Mouse (Mus musculus) layer of hippocampus, postnatal 10 days (tissue): ENCODE measurements around the gene Stox1. TPM values are rescaled to one million over a fixed set of nuclear protein-coding genes. Genes with fewer than 3 reads are reported as not detected.
"Not testable (repeated sequence)": the region's sequence is repeated elsewhere in the genome, so short reads cannot be mapped to it uniquely, and the experiment has no call there.

ENCODE experiments used
- DNase-seq, 2 experiments: peaks; one replicate each; pipeline ENCODE4 v3.0.0; 2021; ENCODE audit warnings: low spot score in 2 of 2
- long read RNA-seq: library from polyadenylated mRNA; stranded (forward); transcript quantifications from one replicate; pipeline ENCODE4 v2.0.0, GENCODE M21; 2023
- total RNA-seq, 2 experiments: library from RNA; stranded (reverse); gene quantifications; 2 replicates each; pipeline ENCODE4 v1.2.3; 2021

The Stox1 gene
- total RNA-seq, result 1 to 10 TPM; 3.2 to 3.5 TPM
- long read RNA-seq, partial matches to known transcripts, result 0 of 1 reads
- long read RNA-seq, other reads (novel, unspliced or antisense), result 0 of 1 reads

DNA sequence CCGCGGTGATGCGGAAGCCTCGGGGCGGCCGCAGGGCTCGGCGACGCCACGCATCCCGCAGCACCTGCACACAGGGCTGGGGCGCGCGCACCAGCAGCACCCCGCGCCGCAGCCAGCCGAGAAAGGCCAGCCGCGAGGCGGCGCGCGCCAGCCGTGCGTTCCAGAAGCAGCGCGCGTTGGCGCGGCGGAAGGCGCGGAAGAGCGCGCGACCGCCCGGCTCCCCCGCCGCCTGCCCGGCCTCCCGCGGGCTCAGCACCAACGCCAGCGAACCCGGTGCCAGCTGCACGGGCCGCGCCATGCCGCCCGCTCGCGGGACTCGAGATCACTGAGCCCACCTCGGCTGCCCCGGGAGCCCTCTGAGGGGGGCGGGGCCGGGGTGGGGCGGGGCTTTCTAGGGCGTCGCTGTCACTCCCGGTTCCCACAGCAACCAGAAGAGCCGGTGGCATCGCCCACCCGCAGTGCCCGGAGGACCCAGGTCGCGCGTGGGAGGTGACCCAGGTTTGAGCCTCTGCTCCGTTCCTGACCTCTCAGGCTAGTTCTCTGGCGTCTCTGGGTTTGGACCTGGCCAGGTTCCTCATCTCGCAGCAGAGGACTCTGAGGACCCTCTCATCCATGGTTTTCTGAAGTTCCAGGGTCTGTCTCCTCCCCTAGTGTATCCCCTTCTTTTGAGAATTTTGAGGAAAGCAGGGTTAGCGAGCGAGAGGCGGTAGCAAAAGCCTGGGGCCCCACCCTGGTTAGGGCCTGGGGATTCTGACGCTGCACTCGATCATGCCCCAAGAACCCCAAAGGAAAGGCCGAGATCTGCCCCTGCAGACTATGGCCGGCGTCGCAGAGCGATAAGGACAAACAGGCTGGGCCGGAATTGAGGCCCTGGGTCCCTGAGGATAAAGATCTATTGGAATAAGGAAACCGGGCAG lies at the start of gene Stox1:
Gene Stox1, minus strand, starts transcription at position 358 of the 917 bp plus-strand sequence.
- DNase-seq, result peak; percentile 58 to 72

DNA sequence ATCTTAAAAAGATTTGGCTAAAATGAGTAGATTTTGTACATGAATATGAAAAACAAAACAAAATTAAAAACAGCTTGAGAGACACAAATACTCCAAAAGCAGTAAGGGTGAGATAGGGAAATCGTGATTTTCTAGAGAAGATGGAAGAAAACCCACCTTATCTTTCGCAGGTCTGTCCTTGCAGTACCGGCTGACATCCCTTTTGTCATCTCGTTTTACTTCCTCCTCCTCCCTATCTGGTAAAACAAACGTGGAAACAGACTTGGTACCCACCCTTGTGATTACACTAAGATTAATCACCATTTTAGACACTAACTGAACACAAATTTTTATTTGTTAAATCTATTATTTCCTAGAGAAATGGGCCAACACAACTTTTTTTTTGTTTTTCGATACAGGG lies 24.9 kb upstream of the Stox1 start:
- no peak for DNase-seq

DNA sequence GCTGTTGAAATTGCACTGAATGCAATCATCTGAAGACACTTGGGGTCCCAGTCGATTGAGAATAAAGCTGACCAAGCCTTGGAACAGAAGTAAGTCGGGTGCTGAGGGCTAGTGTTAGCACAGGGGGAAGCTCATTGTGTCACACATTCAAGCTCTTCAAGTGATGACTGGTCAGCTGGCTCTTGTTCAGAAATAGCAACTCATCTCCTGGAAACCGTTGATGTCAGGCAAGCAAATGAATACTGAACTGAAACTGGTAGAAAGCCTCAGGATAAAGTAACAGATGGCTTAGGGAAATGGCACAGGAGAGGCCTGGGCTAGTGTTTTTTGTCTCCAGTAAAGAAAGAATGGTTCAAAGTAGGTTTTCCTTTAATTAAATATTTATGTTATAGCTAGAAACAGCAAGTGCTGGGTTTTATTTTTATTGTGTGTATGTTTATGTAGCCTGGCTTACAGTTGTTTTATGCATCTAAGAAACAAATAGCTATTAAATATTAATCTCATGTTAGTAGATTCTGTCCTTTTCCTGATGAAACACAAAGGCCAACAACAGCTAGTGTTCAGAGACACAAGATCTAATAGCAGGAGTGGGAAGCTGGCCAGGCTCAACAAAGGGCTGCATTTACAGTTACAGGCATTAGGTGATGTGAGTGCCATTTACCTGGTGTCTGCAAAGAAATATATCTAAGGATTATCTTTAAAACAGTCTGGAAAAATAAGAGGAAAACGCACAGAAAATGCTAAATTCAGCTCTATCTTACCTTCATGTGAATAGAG lies 14.2 kb upstream of the Stox1 start:
- DNase-seq, result peak in 1 of 2 experiments; percentile 16

DNA sequence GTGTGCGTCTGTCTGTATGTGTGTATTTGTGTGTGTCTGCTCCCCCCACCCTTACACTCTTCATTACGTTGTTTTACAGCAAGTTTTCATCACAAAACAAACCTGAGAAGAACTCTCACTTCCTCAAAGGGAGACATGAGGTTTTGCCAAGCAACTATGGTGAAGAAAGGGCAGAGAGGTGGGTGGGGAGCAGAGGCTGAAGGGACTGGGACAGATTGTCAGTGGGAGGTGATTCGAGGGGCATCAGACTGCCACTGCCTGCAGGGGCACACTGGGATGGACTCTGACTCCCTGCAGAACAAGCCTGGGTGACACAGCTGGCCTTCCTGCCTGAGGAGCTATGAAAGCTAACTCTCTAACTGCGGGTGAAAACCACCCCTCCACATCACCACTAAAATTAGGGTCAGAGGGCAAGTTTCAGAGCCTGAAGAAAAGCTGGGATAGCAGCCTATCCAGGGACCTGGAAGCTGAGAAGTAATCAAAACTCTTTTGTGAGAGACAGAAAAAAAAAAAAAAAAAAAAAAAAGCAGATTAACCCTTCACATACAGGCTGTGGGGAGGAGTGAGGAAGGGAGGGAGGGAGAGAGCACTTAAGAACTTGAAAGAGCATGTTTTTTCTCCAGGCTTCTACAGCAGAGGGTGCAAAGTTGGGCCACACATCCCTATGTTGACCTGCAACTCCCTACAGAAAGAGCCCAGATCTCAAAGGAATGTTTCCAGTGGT lies 11.2 kb upstream of the Stox1 start:
- DNase-seq, result no peak

DNA sequence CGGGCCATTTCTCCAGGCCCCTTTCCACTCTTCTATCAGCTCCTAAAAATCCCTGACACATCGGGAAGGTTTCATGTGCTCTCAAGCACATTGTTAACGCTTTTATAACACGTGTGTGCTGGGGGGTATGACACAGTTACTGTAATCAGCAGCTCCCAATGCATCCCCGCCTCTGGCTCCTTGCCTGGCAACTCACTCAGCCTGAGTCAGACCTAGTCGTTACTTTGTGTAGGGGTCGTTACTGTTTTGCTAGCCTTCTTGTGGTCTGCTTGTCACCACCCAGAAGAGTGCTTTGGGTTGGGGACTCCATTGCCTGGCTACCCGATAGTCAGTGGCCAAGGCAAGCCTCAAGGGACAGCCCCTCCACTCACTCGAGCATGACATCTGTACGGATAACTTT lies 4.9 kb upstream of the Stox1 start:
- DNase-seq, result no peak

DNA sequence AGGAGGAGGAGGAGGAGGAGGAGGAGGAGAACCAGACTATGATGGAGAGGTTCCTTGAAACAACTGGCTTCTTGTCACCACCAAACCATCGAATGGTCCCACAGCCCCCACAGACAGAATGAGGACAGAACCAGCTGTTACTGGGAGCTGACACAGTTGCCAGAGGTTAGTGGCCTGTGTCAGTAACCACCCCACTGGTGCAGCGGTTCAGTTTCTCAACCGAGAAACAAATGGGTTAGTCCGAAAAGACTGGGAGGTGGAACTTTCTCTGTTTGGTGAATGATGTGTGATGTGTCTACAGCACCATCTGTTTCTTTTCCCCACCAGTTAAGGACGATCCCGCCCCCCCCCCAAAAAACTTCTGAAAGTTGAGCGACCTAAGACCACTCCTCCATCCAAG lies 992 bp downstream of the Stox1 start:
- no peak for DNase-seq

DNA sequence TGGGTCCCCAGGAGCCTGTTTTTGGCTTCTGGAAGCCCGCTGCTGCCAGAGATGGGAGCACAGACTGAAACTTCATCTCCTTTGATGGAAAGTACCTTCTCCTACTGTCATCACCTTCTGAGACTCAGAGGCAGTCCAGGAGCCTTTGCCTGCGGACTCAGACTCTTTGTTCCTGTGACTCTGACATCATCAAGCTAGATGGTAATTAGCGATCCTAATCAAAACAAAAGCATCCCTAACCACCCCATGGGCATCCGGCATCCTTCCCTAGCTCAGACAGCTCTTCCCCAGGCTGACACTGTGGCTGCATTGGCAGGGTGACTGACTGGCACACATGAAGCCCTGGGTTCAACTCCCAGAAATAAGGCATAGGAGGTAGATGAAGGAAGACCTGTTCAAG lies 3.2 kb downstream of the Stox1 start:
- no peak for DNase-seq

DNA sequence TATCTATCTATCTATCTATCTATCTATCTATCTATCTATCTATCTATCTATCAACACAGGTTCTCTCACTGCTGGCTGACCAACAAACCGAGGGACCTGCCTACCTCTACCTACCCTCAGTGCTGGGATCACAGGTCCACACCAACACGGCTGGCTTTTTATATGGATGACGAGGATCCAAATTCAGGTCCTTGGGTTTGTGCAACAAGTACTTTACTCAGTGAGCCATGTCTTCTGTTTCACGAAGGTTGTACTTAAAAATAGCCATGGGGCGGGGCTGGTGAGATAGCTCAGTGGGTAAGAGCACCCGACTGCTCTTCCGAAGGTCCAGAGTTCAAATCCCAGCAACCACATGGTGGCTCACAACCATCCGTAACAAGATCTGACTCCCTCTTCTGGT lies 5.4 kb downstream of the Stox1 start:
- DNase-seq, result not testable (repeated sequence)

DNA sequence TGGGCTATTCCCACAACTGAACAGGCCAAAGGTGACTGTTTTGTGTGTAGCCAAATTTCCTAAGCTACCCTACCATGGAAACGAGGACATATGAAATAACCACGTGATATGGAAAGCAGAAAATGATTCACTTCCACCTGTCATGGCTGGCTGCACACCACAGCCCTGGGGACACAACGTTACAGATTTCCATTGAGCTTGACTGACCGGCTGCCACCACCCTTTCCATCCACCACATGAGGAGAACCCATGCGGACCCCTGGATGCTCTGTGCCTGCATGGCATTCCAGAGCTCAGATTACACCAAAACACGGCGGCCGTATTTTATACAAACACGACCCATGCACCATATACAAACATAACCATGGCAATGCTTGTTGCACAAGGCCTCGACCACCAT lies 12.5 kb downstream of the Stox1 start:
- DNase-seq, result no peak

DNA sequence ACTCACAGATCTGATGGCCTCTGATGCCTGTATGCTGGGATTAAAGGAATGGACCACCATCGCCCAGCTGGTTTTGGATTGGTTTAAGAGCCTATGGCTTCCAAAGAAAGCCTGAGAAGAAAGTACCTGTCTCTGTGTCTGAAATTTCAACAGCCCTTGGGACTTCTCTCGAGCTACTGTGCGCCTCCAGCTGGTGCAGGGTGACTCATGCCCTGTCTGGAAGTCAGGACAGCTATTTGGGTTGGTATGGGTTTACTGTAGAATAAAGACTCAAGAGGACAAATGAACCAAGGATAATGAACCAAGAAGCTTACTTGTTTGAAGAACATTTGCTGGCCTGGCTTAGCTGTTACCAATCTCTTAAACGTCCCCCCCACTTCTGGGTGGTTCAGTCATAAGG lies 22.3 kb downstream of the Stox1 start:
- DNase-seq, result no peak

DNA sequence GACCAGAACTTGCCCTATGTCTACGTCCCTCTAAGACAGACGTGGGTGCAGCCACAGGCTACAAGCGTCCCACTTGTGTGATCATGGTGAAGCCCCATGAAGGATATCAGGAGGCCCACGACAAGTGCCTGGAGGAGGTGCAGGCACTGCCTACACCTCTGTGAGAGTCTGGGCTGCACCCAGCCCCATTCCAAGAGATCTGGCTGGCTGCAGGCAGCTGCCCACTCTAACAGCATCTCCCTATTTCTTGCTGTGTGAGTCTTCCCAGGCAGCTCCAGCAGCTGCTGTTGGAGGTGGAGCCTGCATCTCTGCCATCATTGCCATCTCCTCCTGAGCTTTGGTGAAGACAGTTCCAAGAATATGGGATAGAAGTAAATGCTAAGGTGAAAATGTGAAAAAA lies 23.5 kb downstream of the Stox1 start:
- no peak for DNase-seq

DNA sequence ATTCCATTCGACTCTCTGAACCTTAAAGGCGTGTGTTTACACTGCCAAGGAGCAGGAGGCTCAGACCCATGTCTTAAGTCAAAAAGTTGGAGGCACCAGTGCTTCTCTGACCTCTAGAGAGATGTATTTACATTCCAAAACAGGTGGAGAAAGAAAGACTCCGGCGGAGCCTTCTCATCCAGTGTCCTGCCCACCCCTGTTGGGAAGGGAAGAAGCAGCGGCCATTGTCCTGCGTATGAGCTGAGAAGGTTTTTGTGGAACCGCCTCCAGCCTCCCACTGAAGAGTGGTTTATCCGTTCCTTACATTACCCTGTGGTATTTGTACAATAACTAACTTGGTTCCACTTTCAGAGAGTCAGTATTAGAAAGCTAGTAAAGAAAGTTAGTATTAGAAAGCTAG lies 33.2 kb downstream of the Stox1 start:
- no peak for DNase-seq

DNA sequence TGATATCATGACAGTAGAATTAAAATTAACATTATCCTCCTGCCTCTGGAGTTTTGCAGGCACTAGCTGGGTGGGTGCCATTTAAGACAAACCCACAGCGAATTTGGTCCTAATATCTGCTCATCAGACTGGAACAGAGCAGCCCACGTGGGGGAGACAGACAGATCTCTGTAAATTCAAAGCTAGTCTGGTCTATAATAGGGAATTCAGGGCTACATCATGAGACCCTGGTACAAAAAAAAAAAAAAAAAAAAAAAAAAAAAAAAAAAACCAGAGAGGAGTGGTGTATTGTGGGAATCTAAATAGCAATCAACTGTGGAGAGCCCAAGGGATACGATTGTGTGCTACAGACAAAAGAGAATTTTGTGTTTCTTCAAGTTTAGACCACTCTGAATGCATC lies 33.7 kb downstream of the Stox1 start:
- no peak for DNase-seq

DNA sequence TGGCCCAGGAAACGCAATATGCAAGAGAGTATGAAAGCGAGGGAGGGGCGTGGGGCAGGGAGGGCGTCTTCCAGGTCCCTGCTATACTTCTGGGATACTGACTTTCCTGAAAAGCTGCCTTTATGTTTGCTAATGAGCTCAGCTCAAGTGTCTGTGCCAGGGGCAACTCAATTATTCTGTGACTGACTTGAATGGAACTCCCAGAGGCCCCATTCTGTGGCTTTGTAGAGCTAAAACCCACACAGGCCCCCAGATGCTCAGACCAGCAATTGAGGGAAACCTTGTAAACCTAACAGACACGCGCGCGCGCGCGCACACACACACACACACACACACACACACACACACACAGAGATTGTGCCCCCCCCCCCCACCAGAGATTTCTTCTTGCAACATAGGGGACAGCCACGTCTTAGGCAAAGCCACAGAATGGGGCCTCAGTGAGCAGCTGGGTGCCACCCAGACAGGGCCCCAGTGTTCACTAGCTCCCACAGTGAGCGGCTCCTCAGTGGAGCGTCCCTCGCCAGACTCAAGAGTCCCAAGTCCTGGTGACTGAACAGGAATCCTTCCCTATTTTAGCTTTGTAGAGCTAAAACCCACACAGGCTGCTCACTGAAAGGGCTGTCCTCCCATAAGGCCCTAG lies 38.8 kb downstream of the Stox1 start:
- DNase-seq, result peak in 1 of 2 experiments; percentile 20

DNA sequence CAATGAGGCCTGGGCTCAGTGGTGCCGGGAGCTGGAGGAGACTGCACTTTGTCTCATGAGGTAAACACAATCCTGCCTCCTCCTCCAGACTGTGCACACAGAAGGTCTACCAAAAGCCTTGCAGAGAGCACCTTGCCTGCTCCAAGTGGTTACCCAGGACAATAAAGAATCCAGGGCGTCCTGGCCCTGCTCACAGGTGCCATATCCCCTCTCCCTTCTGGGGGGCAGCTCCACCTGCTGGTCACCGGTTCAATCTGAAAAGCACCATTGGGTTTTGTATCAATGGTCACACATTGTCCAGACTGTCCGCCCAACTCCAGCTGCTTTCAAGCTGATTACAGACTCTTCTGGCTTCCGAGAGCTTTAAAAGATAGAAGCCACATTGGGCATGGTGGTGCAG lies 42.9 kb downstream of the Stox1 start:
- no peak for DNase-seq

DNA sequence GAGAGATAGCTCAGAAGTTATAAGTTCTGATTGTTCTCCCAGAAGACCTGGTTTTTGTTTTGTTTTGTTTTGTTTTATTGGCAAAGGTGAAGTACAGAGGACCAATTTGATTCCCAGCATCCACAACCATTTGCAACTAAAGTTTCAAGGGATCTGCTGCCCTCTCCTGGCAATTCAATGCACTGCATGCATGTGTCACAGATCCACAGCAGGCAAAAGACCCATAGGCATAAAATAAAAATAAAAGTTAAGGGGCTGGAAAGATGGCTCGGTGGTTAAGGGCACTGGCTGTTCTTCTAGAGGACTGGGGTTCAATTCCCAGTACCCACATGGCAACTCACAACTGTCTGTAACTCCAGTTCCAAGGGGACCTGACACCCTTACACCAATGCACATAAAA lies 46.1 kb downstream of the Stox1 start:
- DNase-seq, result no peak

DNA sequence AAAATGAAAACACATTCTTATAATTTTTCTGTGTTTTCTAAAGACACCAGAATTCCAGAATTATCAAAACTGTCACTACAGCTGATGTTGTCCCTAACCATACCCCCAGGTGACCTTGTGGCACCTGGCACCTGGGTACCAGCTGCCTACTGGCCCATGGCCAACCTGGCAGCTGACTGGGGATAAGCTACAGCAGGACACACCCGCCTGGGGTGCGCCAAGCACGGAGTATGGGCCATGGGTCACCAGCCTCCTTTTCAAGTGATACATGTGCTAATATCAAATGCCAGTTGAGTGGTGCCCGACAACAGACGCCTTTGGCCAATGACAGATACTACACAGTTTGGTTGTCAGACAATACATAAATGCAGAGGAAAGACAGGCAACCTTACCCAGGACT lies 48.6 kb downstream of the Stox1 start:
- DNase-seq, result no peak

DNA sequence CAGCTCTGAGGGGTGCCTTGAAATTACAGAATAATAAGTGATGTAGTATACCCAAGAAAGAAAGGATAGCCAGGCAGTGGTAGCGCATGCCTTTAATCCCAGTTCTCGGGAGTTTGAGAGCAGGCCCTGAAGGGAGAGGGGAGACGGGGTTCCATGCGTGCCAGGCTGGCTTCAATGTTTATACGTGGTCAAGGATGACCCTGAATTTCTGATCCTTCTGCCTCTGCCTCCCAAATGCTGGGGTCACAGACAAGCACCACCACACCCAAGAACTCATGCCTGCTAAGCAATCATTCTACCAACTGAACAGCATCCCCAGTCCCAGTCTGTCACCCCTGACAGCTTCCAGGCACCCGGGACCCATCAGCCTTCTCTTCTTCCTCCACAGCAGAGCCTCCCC lies 49.7 kb downstream of the Stox1 start:
- no peak for DNase-seq

DNA sequence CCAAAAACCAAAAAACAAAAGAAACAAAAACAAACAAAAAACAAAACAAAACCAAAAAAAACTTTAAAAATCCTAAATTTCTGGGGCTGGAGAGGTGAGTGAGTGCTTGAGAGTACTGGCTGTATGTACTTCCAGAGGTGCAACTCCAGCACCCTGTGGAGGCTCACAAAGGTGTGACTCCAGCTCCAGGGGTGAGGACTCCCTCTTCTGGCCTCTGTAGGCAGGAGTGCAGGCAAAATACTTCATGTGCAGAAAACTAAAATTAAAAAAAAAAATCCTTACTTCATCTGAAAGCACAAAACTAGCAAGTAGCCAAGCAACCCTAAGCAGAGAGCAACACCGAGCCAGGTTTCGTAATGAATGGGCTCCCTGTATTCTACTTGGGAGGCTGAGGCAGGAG lies 53.6 kb downstream of the Stox1 start:
- DNase-seq, result no peak

DNA sequence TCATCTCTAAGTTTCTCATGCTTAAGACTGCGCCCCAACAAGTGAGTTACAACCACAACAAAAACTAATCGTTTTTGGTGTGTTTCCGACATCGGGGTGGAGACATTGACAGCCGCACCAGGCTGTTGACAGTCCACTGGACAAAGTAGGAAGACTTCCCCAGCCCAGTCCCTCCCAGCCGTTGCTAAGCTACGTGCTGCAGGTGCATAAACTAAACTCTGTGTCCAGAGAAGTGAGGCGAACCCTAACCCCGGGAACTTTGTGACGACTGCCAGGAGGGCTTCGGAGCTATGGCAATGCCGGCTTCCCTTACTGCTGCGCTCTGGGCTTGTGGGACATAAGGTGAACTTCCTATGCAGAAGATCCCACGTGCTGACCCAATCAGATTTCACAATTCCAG lies 56.7 kb downstream of the Stox1 start:
- no peak for DNase-seq

DNA sequence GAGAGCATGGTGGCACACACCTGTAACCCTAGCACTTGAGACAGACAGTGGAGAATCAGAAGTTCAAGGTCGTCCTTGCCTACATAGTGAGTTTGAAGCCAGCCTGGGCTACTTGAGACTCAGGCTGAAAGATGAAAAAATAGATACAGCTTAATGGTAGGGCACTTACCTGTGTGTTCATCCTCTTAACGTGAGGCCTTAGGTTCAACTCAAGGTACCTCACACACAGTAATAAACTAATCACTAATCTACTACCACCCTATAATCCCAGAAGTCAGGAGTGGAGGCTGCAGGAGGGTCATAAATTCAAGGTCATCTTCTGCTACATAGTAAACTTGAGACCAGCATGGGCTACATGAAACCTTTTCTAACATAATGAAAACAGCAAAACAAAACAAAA lies 57.5 kb downstream of the Stox1 start:
- no peak for DNase-seq
